Mouse (Mus musculus) gastrocnemius, postnatal 36 days (tissue): ENCODE results near the gene Armcx2. TPM values are rescaled to one million over a fixed set of nuclear protein-coding genes. Genes with fewer than 3 reads are reported as not detected.
"Not testable (repeated sequence)": the region's sequence is repeated elsewhere in the genome, so short reads cannot be mapped to it uniquely, and the experiment has no call there.

Source experiments
- DNase-seq, 2 experiments: peaks; one replicate each; pipeline ENCODE4 v3.0.0; 2022
- intact Hi-C: fragments of 180-260 bp; cut with DNase I; formaldehyde crosslinking; loops from one replicate; pipeline ENCODE4 v1.15.1; 2025
- long read RNA-seq, 2 experiments: library from polyadenylated mRNA; stranded (forward); transcript quantifications; one replicate each; pipeline ENCODE4 v2.0.0; 2021
- microRNA-seq, 2 experiments: library from miRNA; unstranded; fragments of <30 nt; microRNA quantifications; one replicate each; pipeline ENCODE4 v1.2.0; 2021
- total RNA-seq, 2 experiments: library from RNA; stranded (reverse); gene quantifications; 2 replicates each; pipeline ENCODE4 v1.2.3; 2021

Armcx2 gene
- 1 to 10 TPM; 3.1 to 3.2 TPM for total RNA-seq
- long read RNA-seq, experiment 1, partial matches to known transcripts = 0 of 1 reads
- long read RNA-seq, experiment 1, other reads (novel, unspliced or antisense) = 1 of 1 reads
- long read RNA-seq, experiment 2, partial matches to known transcripts = 0 of 5 reads
- long read RNA-seq, experiment 2, other reads (novel, unspliced or antisense) = 4 of 5 reads

- DNase-seq = no peak
- intact Hi-C loops = no loop called here
Measured at GRCm38 (mm10) chrX:134808755-134809224, at the start of gene Armcx2. TSS of gene Armcx2 (minus strand) at chrX:134809221.

GRCm38 (mm10) chrX:134849662-134850061, 40.6 kb upstream of the Armcx2 start:
- DNase-seq = no peak
- intact Hi-C loops = no loop called here

DNA sequence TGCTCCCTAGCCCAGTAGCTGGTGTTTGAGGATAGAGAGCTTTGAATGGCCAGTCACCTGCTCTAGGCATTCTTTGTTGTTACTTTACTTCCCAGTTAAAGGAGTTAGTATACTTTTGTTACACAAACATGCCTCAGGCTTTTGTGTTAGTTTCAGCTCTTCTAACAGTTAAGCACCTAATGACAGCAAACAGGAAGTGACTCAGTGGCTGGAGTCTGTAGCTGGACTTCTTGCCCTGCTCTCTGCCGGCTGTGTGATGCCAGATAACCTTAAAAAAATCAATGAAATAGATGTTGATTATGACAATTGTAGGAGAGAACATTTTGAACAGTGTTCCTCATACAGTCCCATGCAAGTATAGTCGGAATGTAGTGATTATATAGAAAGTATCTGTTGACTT, 35.4 kb upstream of the Armcx2 start:
- DNase-seq = no peak

DNA sequence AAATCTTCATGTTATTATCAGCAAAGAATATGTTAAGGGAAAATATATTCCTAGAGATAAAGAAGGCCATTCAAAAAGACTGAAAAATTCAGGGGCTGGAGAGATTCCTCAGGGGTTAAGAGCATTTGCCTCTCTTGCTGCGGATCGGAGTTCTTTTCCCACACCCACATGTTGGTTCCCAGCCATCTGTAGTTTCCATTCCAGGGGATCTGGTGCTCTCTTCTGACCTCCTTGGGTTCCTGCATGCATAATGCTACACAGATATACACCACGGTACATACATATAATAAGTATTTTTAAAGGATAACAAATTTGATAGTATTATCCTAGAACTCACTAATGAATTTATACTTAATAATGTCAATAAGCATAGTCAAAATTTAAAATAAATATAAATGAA, 21.5 kb upstream of the Armcx2 start:
- DNase-seq = no peak
- intact Hi-C loops = loop anchor here (10.0 kb wide), 1 partner anchor 86 kb away; no protein-coding TSS in a partner anchor

More for the DNA sequence above, 35.4 kb upstream of the Armcx2 start:
- intact Hi-C loops = no loop called here

- DNase-seq = no peak
- intact Hi-C loops = no loop called here
Measured at GRCm38 (mm10) chrX:134807833-134808754, 927 bp downstream of the Armcx2 start.

DNA sequence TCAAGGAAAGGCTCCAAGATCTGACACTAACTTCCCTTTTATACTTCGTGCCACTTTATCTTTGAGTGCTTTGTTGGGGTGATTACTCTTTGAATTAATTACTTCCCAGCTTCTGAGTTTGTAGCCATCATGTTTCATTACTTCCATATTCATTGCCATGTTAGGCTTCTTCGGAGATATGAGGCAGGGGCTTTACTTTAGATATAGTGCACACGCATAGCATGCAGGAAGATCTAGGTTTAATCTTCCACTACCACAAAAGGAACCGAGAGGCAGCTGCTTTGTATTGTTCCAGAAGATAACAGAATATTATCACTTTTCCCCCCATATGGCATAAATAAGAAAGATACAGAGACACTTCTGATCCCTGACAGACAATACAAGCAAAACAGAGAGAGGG, 21.3 kb downstream of the Armcx2 start:
- no peak for DNase-seq
- intact Hi-C loops = no loop called here

- DNase-seq, intact Hi-C loops: not testable (repeated sequence)
Measured at GRCm38 (mm10) chrX:134763428-134764198, 45.4 kb downstream of the Armcx2 start.

DNA sequence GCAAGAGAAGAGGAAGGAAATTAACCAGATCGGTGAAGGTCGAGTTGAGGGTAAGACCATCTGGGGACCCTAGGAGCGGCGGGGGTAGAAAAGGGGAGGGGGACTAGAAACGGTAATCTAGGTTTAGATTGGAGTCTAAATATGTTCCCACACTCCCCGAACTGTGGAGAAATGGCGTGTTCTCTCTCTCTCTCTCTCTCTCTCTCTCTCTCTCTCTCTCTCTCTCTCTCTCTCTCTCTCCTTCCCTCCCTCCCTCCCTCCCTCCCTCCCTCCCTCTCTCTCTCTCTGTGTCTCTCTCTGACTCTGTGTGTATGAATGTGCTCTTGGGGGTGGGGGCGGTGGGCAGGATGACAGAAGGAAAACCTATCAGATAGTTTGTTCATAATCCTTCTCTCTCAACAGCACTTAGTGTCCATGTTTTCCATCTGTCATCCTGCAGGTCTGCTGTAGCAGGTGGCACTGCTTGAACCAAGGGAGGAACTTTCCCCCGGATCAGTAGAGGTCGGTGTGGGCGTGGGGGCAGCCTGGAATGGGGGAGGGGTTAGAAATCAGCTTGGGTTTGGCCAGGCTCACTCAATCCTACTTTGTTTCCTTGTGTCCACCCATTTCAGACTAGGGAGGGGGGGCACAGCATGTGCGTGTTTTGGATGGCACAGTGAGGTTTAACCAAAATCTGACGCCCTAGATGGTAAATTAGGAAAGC, 51.6 kb downstream of the Armcx2 start:
- DNase-seq = no peak
- intact Hi-C loops = no loop called here

GRCm38 (mm10) chrX:134756434-134757292, 52.4 kb downstream of the Armcx2 start, which contains the start of gene Armcx3:
TSS of gene Armcx3 (plus strand) at chrX:134756595.
- intact Hi-C loops = no loop called here
- DNase-seq = peak; percentile 32 to 41

Small RNA genes lying within 50 kb of the gene (microRNA-seq; reads per million reads assigned to microRNA genes)
- 0 reads per million in 2 experiments for gene Mir7093

Other genes with a start within 250 kb of the Armcx2 start
- under 1 TPM; 0.15 TPM for gene Btk, start 225.7 kb downstream of the Armcx2 start, total RNA-seq
- 100 to 1,000 TPM in 1 of 2 experiments, 10 to 100 TPM in 1; 83.8 to 131 TPM for gene Rpl36a, start 223.6 kb downstream of the Armcx2 start, total RNA-seq
- gene Gla, start 208.1 kb downstream of the Armcx2 start, total RNA-seq = 1 to 10 TPM; 1.6 TPM
- gene Hnrnph2, start 208.0 kb downstream of the Armcx2 start, total RNA-seq = 10 to 100 TPM; 42.1 to 46.4 TPM
- 10 to 100 TPM in 1 of 2 experiments, 1 to 10 TPM in 1; 8.3 to 13.3 TPM for gene Armcx4, start 122.7 kb downstream of the Armcx2 start, total RNA-seq
- gene Armcx1, start 91.3 kb downstream of the Armcx2 start, total RNA-seq = 1 to 10 TPM; 1.7 to 1.9 TPM
- 1 to 10 TPM; 1.5 to 2.0 TPM for gene Armcx6, start 57.8 kb downstream of the Armcx2 start, total RNA-seq
- 10 to 100 TPM; 21.9 to 23.4 TPM for gene Armcx3, start 52.6 kb downstream of the Armcx2 start, total RNA-seq
- gene Nxf2, start 155.5 kb upstream of the Armcx2 start, total RNA-seq = not detected
- gene Zmat1, start 200.0 kb upstream of the Armcx2 start, total RNA-seq = under 1 TPM; 0.79 to 0.89 TPM